Mouse (Mus musculus) kidney, postnatal 14 days (tissue): ENCODE measurements around the gene Gm27029.
A peak's percentile ranks its signal among the peaks of the same experiment; 100 is the strongest.

Source experiments
- DNase-seq: peaks from one replicate; pipeline ENCODE4 v3.0.0; 2022; ENCODE audit warnings: mixed read lengths

Gm27029 gene

DNA sequence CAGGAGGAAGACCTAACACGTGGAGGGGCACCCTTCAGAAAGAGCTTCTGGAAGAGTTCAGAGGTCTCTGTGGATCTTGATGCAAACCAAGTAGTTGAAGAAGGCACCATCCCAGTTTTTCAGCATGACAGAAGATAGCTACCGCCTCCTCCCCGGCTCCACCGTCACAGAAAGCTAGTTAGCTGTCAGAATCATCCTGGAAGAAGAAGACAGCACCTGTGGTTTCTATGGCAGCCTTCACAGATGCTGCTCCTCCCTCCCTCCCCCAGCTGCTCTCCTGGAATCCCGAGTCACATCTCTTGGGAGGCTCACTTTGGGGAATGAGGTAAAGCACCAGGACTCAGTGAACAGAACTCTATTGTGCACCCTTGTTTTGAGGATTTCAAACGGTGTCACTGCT lies 5.6 kb downstream of the Gm27029 start:
- DNase-seq: no peak

DNA sequence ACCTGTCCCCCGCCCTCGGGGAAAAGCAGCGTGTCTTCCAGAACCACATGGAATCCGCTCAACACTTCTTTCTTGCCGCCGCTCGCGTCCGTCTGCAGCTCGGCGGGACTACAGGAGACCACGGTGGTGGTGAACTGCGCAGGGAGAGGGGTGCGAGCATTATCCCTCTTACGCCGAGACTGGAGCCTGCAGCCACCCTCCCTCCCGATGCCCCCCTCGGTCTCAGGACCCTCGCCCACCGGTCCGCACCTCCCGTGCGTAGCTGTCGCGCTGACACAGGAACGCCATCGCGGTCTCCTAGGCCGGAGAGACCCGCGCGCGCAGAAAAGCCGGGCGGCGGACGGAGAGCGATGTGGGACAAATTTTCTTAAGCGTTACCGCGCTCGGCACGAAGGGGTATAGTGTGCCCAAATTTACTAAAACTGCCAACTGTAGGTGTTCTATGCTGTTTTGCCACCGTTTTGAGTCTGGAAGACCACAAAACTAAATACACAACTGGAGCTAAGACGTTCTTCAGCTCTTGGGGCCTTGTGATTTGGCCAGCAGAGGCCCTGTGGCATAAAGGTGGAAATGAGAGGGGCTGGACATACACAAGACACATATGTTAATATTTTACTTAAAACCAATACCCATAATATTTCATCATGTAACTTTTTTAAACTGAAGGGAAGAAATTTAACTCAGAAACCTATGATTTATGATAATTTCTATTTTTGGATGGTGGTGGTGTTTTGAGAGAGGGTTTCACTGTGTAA lies 7.3 kb downstream of the Gm27029 start, which contains the start of gene Aarsd1:
Gene Aarsd1, minus strand, starts transcription at position 515 of the 755 bp plus-strand sequence.
- peak; percentile 90 for DNase-seq

DNA sequence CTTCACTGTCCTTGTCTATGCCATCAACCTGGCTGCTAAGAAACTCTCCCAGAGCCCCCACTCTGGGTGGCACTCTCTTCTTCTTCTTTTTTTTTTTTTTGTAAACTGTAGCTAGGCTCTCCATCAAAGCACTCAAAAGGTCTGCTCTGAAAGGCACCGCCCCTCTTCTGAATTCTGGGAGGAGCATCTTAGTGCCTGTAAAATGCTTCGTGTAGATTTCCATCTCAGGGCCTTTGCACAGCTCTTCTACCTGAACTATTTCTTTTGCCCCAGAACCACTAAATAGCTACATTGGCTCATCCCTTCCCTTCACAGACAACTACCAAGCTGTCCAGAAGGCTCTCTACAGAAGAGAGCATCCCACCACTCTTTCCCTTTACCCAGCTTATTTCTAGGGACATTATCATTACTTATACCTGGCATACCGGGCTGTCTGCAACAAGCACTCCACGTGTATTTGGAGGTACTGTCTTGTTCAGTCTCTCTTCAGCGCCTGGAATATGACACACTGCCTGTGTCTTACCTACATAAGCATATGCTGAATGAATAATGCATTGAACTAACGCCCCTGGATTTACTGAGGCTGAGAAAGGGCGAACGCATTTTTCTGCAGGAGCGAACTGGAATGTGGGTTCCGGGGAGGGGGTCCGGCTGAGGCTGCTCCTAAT lies 8.0 kb downstream of the Gm27029 start:
- no peak for DNase-seq

DNA sequence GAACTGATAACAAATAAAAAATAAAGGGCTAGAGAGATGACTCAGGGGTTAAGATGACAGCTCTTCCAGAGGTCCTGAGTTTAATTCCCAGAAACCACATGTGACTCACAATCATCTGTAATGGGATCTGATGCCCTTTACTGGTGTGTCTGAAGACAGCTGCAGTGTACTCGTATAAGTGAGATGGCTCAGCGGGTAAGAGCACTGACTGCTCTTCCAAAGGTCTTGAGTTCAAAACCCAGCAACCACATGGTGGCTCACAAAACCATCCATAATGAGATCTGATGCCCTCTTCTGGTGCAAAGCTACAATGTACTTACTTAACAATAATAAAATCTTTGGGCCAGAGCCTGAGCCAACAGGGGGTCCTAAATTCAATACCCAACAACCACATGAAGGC lies 9.3 kb downstream of the Gm27029 start:
- no peak for DNase-seq

DNA sequence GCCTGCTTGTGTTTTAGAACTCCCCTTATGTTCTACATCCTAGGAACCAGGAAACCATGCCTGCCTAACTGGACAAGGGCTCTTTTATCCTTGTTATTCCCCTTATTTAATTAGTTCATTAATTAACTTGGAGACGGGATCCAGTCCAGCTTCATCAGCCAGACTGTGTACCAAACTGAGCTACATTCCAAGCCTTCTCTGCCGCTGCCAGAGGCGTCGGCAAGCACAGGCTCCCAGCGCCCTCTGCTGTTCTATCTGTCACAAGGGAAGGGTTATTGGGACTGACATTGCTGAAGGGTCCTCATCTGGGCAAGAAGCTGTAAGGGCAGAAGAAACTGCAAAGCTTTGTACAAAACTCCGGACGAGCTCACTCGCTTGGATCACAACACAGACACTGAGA lies 29.5 kb downstream of the Gm27029 start:
- peak; percentile 91 for DNase-seq

DNA sequence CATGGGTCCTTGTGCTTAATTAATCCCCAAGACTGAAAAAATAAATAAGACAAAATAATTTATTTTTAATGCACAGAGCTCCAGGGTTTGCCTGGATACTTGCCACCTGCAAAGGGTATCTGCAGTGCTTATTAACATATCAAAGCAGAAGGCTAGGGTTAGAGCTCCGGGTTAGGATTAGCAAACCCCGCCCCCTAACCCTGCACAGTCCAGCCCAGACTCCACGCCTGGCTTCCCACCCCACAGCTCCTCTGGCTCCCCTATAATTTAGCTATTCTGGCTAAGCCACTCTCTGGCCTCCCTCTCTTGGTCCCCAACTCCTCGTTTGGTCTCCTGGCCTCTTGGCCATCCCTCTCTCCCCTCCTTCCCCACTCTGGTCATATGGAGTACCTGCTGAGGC lies 42.8 kb downstream of the Gm27029 start:
- no peak for DNase-seq

DNA sequence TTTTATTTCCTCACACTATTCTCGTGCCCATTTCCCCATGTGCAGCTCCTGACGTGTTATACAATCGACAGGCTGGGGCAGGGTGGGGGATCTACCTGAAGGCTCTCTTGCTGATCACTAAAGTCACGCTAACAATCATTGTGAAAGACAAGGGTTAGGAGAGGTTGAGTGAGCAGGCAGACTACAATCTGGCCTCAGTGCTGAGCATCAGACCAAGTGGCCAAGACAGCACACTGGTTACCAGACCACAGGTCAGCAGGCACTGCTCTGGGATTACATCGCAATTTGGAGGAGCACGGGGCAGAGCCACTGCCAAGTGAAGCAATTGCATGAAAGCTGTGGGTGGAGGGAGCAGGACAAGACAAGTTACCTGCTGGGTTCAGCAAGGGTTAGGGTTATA lies 45.7 kb downstream of the Gm27029 start:
- peak; percentile 69 for DNase-seq

DNA sequence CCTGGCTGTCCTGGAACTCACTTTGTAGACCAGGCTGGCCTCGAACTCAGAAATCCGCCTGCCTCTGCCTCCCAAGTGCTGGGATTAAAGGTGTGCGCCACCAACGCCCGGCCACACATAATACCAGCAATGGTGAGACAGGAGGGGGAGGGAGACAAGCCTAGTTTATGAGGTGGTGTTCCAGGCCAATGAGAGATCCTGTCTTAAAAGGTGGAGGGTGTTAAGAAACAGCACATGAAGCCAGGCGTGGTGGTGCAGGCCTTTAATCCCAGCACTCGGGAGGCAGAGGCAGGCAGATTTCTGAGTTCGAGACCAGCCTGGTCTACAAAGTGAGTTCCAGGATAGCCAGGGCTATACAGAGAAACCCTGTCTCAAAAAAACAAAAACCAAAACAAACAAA lies 46.4 kb downstream of the Gm27029 start:
- DNase-seq: peak; percentile 43

DNA sequence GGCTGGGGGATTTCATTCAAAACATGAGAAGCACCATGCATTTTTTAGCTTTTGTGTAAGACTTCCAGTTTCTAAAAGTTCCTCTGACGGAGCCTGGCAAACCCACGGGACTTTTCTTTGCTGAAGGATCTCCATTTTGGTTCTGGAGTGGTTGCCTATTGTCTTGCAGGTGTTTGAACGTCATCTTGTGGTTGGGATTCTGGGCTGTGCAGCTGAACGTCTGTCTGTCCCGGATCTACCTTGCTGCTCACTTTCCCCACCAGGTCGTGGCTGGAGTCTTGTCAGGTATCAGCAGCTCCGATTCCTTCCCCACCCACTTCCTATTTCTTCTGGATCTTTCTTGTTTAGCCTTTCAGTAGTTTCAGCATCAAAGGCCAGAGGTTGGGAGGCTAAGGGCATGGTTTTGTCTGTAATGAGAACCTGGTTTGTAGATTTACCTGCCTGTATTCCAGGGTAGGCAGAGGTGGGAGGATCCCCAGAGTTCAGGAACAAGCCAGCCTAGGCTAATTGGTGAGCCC lies 50.1 kb downstream of the Gm27029 start:
- no peak for DNase-seq

DNA sequence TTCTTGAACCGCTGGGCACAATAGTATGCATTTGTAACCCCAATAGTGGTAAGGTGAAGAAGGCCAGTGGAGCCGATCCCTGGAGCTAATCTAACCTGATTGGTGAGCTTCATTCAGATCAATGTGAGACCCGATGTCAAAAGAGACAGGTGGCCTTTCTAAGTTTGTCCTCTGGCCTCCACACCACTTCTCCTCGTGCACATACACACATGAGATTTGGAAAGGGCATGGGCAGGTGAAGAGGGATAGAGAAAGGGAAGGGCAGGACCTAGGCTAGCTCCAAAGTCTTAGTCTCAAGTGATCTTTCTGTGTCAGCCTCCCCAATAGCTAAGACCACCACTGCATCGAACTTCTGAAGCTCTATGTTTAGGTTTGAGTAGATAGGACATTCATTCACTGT lies 54.5 kb downstream of the Gm27029 start:
- no peak for DNase-seq

DNA sequence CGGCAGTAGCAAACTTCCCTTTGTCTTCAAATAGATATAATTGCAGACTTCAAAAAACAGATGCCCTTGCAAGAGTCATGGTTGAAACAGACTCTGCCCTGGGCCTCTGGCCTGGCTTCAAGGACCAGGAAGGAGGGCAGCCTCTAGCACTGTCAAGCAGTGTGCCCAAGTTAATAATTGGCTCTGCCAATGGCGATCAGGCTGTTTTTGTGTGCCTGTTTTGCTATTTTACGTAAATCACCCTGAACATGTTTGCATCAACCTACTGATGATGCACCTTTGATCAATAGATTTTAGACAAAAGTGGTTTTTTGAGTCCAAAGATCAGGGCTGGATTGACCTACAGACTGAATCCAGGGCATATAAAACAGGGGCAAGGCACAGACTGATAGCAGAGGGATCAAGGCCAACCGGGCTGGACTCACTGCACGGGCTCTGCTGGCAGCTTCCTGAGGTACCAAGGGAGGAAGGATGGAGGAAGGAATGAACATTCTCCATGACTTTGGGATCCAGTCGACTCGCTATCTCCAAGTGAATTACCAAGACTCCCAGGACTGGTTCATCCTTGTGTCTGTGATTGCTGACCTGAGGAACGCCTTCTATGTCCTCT lies 57.2 kb downstream of the Gm27029 start, which contains the start of gene G6pc:
Gene G6pc, plus strand, starts transcription at position 236 of the 610 bp plus-strand sequence.
- DNase-seq: peak; percentile 82

DNA sequence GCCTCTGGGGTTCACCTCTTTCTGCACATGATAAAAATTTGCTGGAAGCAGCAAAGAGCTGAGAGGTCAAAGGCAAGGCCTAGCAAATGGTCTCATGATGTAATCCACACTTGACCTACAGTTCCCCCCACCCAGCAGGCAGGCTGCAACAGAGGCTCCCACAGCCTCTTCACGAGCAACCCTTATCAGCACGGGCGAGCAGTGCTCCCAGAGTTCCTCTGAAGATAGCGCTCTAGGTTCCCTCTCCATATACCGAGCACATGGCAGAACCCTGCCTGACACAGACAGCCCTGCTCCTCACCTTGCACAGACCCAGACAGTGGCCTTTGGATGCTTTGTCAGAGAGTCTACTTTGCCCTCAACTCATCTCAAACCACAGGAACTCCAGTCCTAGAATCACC lies 60.1 kb downstream of the Gm27029 start:
- peak; percentile 60 for DNase-seq

DNA sequence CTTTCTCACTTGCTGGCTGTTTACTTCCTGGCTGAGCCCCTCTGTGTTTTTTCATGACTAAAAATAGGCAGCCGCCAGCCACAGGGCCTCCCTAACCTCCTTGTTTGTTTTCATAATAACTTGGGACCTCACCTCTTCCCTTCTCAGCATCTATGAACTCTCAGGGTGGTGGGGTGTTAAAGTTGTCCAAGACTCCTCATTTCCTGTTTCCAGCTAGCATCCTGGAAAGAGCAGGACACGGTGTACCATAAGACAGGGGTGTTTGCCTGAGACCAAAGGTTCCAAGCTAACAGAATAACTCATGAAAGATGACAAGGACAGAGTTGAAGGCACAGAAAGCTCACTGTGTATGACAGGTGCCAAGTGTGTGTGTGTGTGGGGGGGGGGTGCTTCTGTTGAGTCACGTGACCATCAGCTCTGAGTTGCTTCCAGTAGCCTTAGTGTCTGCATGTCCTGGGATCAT lies 63.9 kb downstream of the Gm27029 start:
- peak; percentile 64 for DNase-seq

DNA sequence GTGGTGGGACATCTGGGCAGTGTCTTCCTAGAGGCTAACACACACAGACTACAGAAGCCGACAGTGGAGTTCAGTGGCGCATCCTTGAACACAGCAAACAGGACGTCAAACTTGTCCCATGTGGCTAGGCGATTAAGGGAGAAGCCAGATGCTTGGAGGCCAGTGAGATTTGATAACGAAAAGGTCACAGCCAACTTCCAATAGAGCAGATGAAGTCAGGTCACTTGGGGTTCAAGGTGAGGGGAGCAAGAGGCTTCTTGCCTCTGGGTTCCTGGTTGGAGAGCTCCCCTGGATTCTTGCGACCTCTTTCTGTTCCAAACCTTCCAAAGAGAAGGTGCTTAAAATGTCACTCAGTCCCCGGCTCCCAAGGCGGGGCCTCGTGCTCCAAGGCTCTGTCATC lies 64.8 kb downstream of the Gm27029 start:
- no peak for DNase-seq

DNA sequence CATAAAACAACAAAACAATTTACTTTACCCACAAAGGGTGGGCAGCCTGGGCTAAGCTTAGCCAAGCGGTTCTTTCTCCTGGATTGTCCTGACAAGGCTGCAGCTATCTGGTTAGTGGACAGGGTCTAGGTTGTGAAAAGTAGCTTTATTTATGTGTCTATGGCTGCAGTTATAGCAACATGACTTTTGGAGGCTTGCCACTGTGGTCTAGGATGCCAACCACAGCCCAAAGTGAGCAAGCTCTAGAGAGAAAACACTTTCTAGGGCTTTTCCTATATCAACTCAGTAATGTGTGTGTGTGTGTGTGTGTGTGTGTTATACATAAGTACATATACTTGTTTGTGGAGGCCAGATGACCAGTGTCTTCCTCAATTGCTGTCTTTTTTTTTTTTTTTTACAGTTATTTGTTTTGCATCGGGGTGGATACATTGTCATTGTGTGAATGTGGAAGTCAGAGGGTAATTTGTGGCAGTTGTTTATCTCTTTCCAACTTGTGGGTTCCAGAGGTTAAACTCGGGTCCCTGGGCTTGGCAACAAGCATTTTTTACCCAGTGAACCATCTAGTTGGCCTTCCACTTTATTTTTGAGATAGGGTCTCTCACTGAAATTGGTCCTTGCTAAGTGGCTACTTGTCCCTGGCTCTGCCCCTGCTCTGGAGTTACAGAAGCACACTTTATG lies 67.0 kb downstream of the Gm27029 start:
- DNase-seq: no peak
